Mouse (Mus musculus) G1E (cell line): ENCODE data around the gene Ppp2r5b.

Source experiments
- CTCF ChIP-seq: IDR thresholded peaks from 2 replicates; pipeline ENCODE4 v1.5.1; 2012; ENCODE audit warnings: low read depth, low read length, inconsistent platforms, mixed read lengths
- GATA1 ChIP-seq: IDR thresholded peaks from 2 replicates; pipeline ENCODE4 v1.6.1; 2012; ENCODE audit warnings: borderline replicate concordance, low read length, inconsistent platforms, mixed read lengths
- TAL1 ChIP-seq: conservative IDR thresholded peaks from 2 replicates; pipeline ENCODE4 v1.6.1; 2012; ENCODE audit warnings: low read depth, low read length, inconsistent platforms, mixed read lengths

GRCm38 (mm10) chr19:6238740-6239139 lies 3.1 kb upstream of the Ppp2r5b start:
- no peak for TF ChIP-seq CTCF
- no peak for TF ChIP-seq TAL1
- no peak for TF ChIP-seq GATA1
